In genomic region chrX:100767181-100767884, GRCm38 (mm10) we compare ENCODE assay signal across 9 mouse cellular contexts. TPM values are rescaled to one million over a fixed set of nuclear protein-coding genes. Genes with fewer than 3 reads are reported as not detected.
DNase-seq lines count a peak whose midpoint lies in the region; ATAC-seq and TF ChIP-seq lines count a peak whose summit lies in the region.
"Had no signal": no experiment of that assay in that cellular context is flagged by ENCODE, and none has a peak within 500 bp of the region (broad histone marks: within the 10 kb centered on the region; RNA-seq: fewer than 3 reads in every experiment).

Dlg3 (plus strand) TSS chrX:100767722.

- H3K4me3 ChIP-seq in kidney, adult 2 months (ENCODE audit: insufficient read depth, low read depth, low read length), result peak within 1 kb of the TSS; percentile 33
- H3K4me3 ChIP-seq in forebrain, embryonic 11.5 days (ENCODE audit: low read depth, low read length), result peak within 1 kb of the TSS; percentile 47
- H3K4me3 ChIP-seq in hindbrain, embryonic 11.5 days (ENCODE audit: low read depth, low read length), result peak within 1 kb of the TSS; percentile 51
- H3K4me3 ChIP-seq in midbrain, embryonic 13.5 days (replicated peaks), result peak within 1 kb of the TSS; percentile 69
- peak within 1 kb of the TSS; percentile 30 for H3K4me3 ChIP-seq in stomach, postnatal 0 days (ENCODE audit: low read depth, low read length)

- peak; percentile 92 for ATAC-seq in forebrain, embryonic 11.5 days (replicated peaks; ENCODE audit: low FRiP score)
- peak; percentile 93 for ATAC-seq in hindbrain, embryonic 11.5 days (ENCODE audit: low FRiP score)
- peak; percentile 94 for ATAC-seq in midbrain, embryonic 13.5 days
- ATAC-seq in stomach, postnatal 0 days (ENCODE audit: low FRiP score, low TSS enrichment), result peak; percentile 47; the same call in 1 of the 2 replicates

- no peak within 1 kb of the TSS for H3K27ac ChIP-seq in kidney, adult 2 months (ENCODE audit: insufficient read depth, low read depth, low read length)
- H3K27ac ChIP-seq in forebrain, embryonic 11.5 days (ENCODE audit: low read depth, low read length), result no peak within 1 kb of the TSS
- H3K27ac ChIP-seq in hindbrain, embryonic 11.5 days (ENCODE audit: low read depth, low read length), result peak within 1 kb of the TSS; percentile 54; the same call in 1 of the 2 replicates
- H3K27ac ChIP-seq in midbrain, embryonic 13.5 days, result peak within 1 kb of the TSS; percentile 85
- no peak within 1 kb of the TSS for H3K27ac ChIP-seq in stomach, postnatal 0 days (replicated peaks)

- H3K4me2 ChIP-seq in forebrain, embryonic 11.5 days (ENCODE audit: low read depth, low read length, severe bottlenecking), result peak within 1 kb of the TSS; percentile 83
- H3K4me2 ChIP-seq in hindbrain, embryonic 11.5 days (replicated peaks; ENCODE audit: low read depth, low read length), result peak within 1 kb of the TSS; percentile 72
- H3K4me2 ChIP-seq in midbrain, embryonic 13.5 days (replicated peaks), result peak within 1 kb of the TSS; percentile 63
- H3K4me2 ChIP-seq in stomach, postnatal 0 days (replicated peaks; ENCODE audit: low read depth), result peak within 1 kb of the TSS; percentile 58

- H3K36me3 ChIP-seq in kidney, adult 2 months (ENCODE audit: control insufficient read depth, insufficient read depth, low read length), result no peaks in the 10 kb centered on the region
- no peaks in the 10 kb centered on the region for H3K36me3 ChIP-seq in forebrain, embryonic 11.5 days (ENCODE audit: control insufficient read depth, insufficient read depth, low read length)
- no peaks in the 10 kb centered on the region for H3K36me3 ChIP-seq in hindbrain, embryonic 11.5 days (ENCODE audit: control insufficient read depth, insufficient read depth, low read length)
- no peaks in the 10 kb centered on the region for H3K36me3 ChIP-seq in midbrain, embryonic 13.5 days
- H3K36me3 ChIP-seq in stomach, postnatal 0 days (ENCODE audit: control insufficient read depth, insufficient read depth, low read length), result no peaks in the 10 kb centered on the region

- no peaks in the 10 kb centered on the region for H3K27me3 ChIP-seq in kidney, adult 2 months (replicated peaks; ENCODE audit: control insufficient read depth, insufficient read depth, low read length)
- peaks cover 2% of the 10 kb centered on the region; the same call in 1 of the 2 replicates for H3K27me3 ChIP-seq in forebrain, embryonic 11.5 days (ENCODE audit: control insufficient read depth, insufficient read depth, low read length)
- H3K27me3 ChIP-seq in hindbrain, embryonic 11.5 days (ENCODE audit: control insufficient read depth, insufficient read depth, low read length), result no peaks in the 10 kb centered on the region
- no peaks in the 10 kb centered on the region for H3K27me3 ChIP-seq in midbrain, embryonic 13.5 days
- no peaks in the 10 kb centered on the region for H3K27me3 ChIP-seq in stomach, postnatal 0 days (ENCODE audit: control insufficient read depth, insufficient read depth, low read length)
- H3K27me3 ChIP-seq: CH12.LX had no signal

- H3K9ac ChIP-seq in forebrain, embryonic 11.5 days (ENCODE audit: low read length), result peak within 1 kb of the TSS; percentile 53
- peak within 1 kb of the TSS; percentile 55 for H3K9ac ChIP-seq in hindbrain, embryonic 11.5 days (ENCODE audit: low read depth, low read length)
- H3K9ac ChIP-seq in midbrain, embryonic 13.5 days (replicated peaks), result peak within 1 kb of the TSS; percentile 82
- H3K9ac ChIP-seq in stomach, postnatal 0 days (ENCODE audit: low read length), result no peak within 1 kb of the TSS

- TF ChIP-seq POLR2A in kidney, adult 2 months (IDR thresholded peaks at IDR 0.05; ENCODE audit: low read depth, low read length), result no peak
- peak; percentile 9; the same call in 1 of the 2 replicates for TF ChIP-seq POLR2A in brain, embryonic 14.5 days (IDR thresholded peaks at IDR 0.05; ENCODE audit: borderline replicate concordance, extremely low read depth, insufficient read depth, insufficient read length, poor library complexity, severe bottlenecking)

- WGBS in kidney, adult 2 months, result under 1% methylated on average over 25 of the region's 26 CpGs
- WGBS in forebrain, embryonic 11.5 days, result 22% methylated on average over 26 of the region's 26 CpGs
- WGBS in hindbrain, embryonic 11.5 days, result 13% methylated on average over 25 of the region's 26 CpGs
- WGBS in midbrain, embryonic 13.5 days, result 24% methylated on average over 26 of the region's 26 CpGs
- 19% methylated on average over 24 of the region's 26 CpGs for WGBS in stomach, postnatal 0 days

- no peak for DNase-seq in kidney, adult 2 months
- DNase-seq in kidney, adult 9 months, result no peak
- peak; percentile 95 for DNase-seq in brain, embryonic 14.5 days (ENCODE audit: low read depth)
- DNase-seq in forebrain, embryonic 11.5 days (ENCODE audit: low spot score), result peak; percentile 73
- peak; percentile 71 for DNase-seq in hindbrain, embryonic 11.5 days (ENCODE audit: low spot score)
- peak; percentile 64 to 74 for DNase-seq in left cerebral cortex, postnatal 10 days (ENCODE audit: extremely low spot score in 1 of 2, low spot score in 2 of 2)
- DNase-seq in stomach, postnatal 0 days (ENCODE audit: low spot score), result peak; percentile 19

- H3K4me1 ChIP-seq in kidney, adult 2 months (ENCODE audit: control insufficient read depth, insufficient read depth, low read length), result no peaks in the 10 kb centered on the region
- H3K4me1 ChIP-seq in forebrain, embryonic 11.5 days (replicated peaks; ENCODE audit: control insufficient read depth, insufficient read depth, low read length), result no peaks in the 10 kb centered on the region
- no peaks in the 10 kb centered on the region for H3K4me1 ChIP-seq in hindbrain, embryonic 11.5 days (replicated peaks; ENCODE audit: control insufficient read depth, insufficient read depth, low read length)
- H3K4me1 ChIP-seq in midbrain, embryonic 13.5 days (replicated peaks), result 0 out of 2 replicates have a peak, but pooled peaks cover 7% of the 10 kb centered on the region
- H3K4me1 ChIP-seq in stomach, postnatal 0 days (replicated peaks; ENCODE audit: control insufficient read depth, insufficient read depth), result no peaks in the 10 kb centered on the region

- TF ChIP-seq EP300 in stomach, postnatal 0 days (optimal IDR thresholded peaks at IDR 0.05), result no peak

- intact Hi-C loops in left cerebral cortex, postnatal 10 days (cut with DNase I), result no loop called here

- TF ChIP-seq CTCF in kidney, adult 2 months (conservative IDR thresholded peaks at IDR 0.05; ENCODE audit: insufficient read depth, insufficient read length, low read depth, low read length), result peak; percentile 42; the same call in 1 of the 2 replicates
- peak; percentile 42; the same call in 1 of the 2 replicates for TF ChIP-seq CTCF in brain, embryonic 14.5 days (IDR thresholded peaks at IDR 0.05; ENCODE audit: borderline replicate concordance, extremely low read depth, insufficient read depth, insufficient read length)
- TF ChIP-seq CTCF in stomach, postnatal 0 days (IDR thresholded peaks at IDR 0.05; ENCODE audit: low read depth), result peak; percentile 56

- no peaks in the 10 kb centered on the region for H3K9me3 ChIP-seq in forebrain, embryonic 11.5 days (ENCODE audit: control insufficient read depth, low read length)
- H3K9me3 ChIP-seq in hindbrain, embryonic 11.5 days (ENCODE audit: control insufficient read depth, low read length), result no peaks in the 10 kb centered on the region
- H3K9me3 ChIP-seq in midbrain, embryonic 13.5 days, result no peaks in the 10 kb centered on the region
- no peaks in the 10 kb centered on the region for H3K9me3 ChIP-seq in stomach, postnatal 0 days (ENCODE audit: control insufficient read depth, low read length)

RNA-seq across cellular contexts. Expression of gene Dlg3, which starts in this region (rescaled TPM):
- 12.2 and 13.9 TPM in 2 replicates for polyA plus RNA-seq in kidney, adult 2 months (2012; rRNA removed)
- polyA plus RNA-seq in brain, embryonic 14.5 days (2012; rRNA removed), result 42.6 and 50.8 TPM in 2 replicates
- 7.6 and 9.5 TPM in 2 replicates for polyA plus RNA-seq in forebrain, embryonic 11.5 days (2014; fragmentation: Nextera tagmentation; extraction: Ambion mirVana)
- 8.1 and 13.8 TPM in 2 replicates for polyA plus RNA-seq in hindbrain, embryonic 11.5 days (2014; fragmentation: Nextera tagmentation; extraction: Ambion mirVana)
- 100 to 1,000 TPM; 144 to 152 TPM for total RNA-seq in left cerebral cortex, postnatal 10 days (2021)
- 9.4 and 10.8 TPM in 2 replicates for polyA plus RNA-seq in midbrain, embryonic 13.5 days (2015; fragmentation: Nextera tagmentation; extraction: Ambion mirVana)
- polyA plus RNA-seq in stomach, postnatal 0 days (2015; fragmentation: Nextera tagmentation; extraction: Ambion mirVana), result 3.0 and 3.2 TPM in 2 replicates

Comparison
In these comparisons a context has a peak if more than half of its experiments do, and no peak if none do; other contexts are left out.
1. DNase-seq: peak in brain, embryonic 14.5 days (single experiment), forebrain, embryonic 11.5 days (single experiment), hindbrain, embryonic 11.5 days (single experiment), left cerebral cortex, postnatal 10 days (2 of 2) and stomach, postnatal 0 days (single experiment); none in kidney, adult 2 months (single experiment) and kidney, adult 9 months (single experiment).
2. H3K27ac ChIP-seq: peak in hindbrain, embryonic 11.5 days (single experiment) and midbrain, embryonic 13.5 days (single experiment); none in kidney, adult 2 months (single experiment), forebrain, embryonic 11.5 days (single experiment) and stomach, postnatal 0 days (single experiment).
3. Peak in every context shown above with its lines, with median percentiles within 50 percentile points of each other: H3K4me3 ChIP-seq, CTCF ChIP-seq, ATAC-seq and H3K4me2 ChIP-seq.